Mouse (Mus musculus) spleen, postnatal 14 days (tissue): ENCODE data around the gene Xrcc1.
"Not testable (repeated sequence)": the region's sequence is repeated elsewhere in the genome, so short reads cannot be mapped to it uniquely, and the experiment has no call there.

Source experiments
- DNase-seq, 2 experiments: peaks; one replicate each; pipeline ENCODE4 v3.0.0; 2021 to 2022; ENCODE audit warnings: low spot score in 2 of 2

Gene Xrcc1

GRCm38 (mm10) chr7:24546068-24546614, at the start of gene Xrcc1, which contains the start of gene Pinlyp:
Gene Xrcc1 (plus strand): TSS chr7:24546289.
Gene Pinlyp (minus strand): TSS chr7:24546118.
- no peak for DNase-seq

- DNase-seq: no peak
Measured at GRCm38 (mm10) chr7:24499856-24500577, 46.1 kb upstream of the Xrcc1 start.

GRCm38 (mm10) chr7:24500929-24501328, 45.2 kb upstream of the Xrcc1 start:
- DNase-seq: peak in 1 of 2 experiments; percentile 44

- DNase-seq: peak in 1 of 2 experiments; percentile 32
Measured at GRCm38 (mm10) chr7:24501492-24501891, 44.6 kb upstream of the Xrcc1 start.

- no peak for DNase-seq
Measured at GRCm38 (mm10) chr7:24504004-24504403, 42.1 kb upstream of the Xrcc1 start.

- no peak for DNase-seq
Measured at GRCm38 (mm10) chr7:24504868-24505267, 41.2 kb upstream of the Xrcc1 start.

- no peak for DNase-seq
Measured at GRCm38 (mm10) chr7:24505447-24506064, 40.5 kb upstream of the Xrcc1 start.

GRCm38 (mm10) chr7:24506065-24506459, 40.0 kb upstream of the Xrcc1 start:
- DNase-seq: no peak

GRCm38 (mm10) chr7:24506476-24506837, 39.6 kb upstream of the Xrcc1 start:
- DNase-seq: no peak

- peak; percentile 54 to 66 for DNase-seq
Measured at GRCm38 (mm10) chr7:24506838-24507725, 39.0 kb upstream of the Xrcc1 start, which contains the start of gene Zfp428. Gene Zfp428 (plus strand): TSS chr7:24507006.

- no peak for DNase-seq
Measured at GRCm38 (mm10) chr7:24507726-24508114, 38.4 kb upstream of the Xrcc1 start.

GRCm38 (mm10) chr7:24512355-24512754, 33.7 kb upstream of the Xrcc1 start, which contains the start of gene AC161166.1:
Gene AC161166.1 (minus strand): TSS chr7:24512455.
- DNase-seq: no peak

GRCm38 (mm10) chr7:24516319-24516718, 29.8 kb upstream of the Xrcc1 start:
- DNase-seq: peak in 1 of 2 experiments; percentile 27

- no peak for DNase-seq
Measured at GRCm38 (mm10) chr7:24517077-24517476, 29.0 kb upstream of the Xrcc1 start.

- DNase-seq: no peak
Measured at GRCm38 (mm10) chr7:24517654-24518053, 28.4 kb upstream of the Xrcc1 start.

GRCm38 (mm10) chr7:24519130-24519529, 27.0 kb upstream of the Xrcc1 start:
- DNase-seq: no peak

- not testable (repeated sequence) for DNase-seq
Measured at GRCm38 (mm10) chr7:24520054-24520453, 26.0 kb upstream of the Xrcc1 start.

GRCm38 (mm10) chr7:24522805-24523204, 23.3 kb upstream of the Xrcc1 start:
- DNase-seq: no peak

- no peak for DNase-seq
Measured at GRCm38 (mm10) chr7:24523723-24524122, 22.4 kb upstream of the Xrcc1 start.

GRCm38 (mm10) chr7:24524978-24525377, 21.1 kb upstream of the Xrcc1 start:
- no peak for DNase-seq

- no peak for DNase-seq
Measured at GRCm38 (mm10) chr7:24525686-24526420, 20.2 kb upstream of the Xrcc1 start.
